Mouse (Mus musculus) adrenal gland (tissue): ENCODE measurements at regions not wholly inside any gene's neighbourhood (a gene's known extent, or its start where the extent isn't known, plus 50 kb on each side); places are given as distances from the start of the nearest gene placed in this dataset.

Source experiments
- intact Hi-C: fragments of 180-260 bp; cut with DNase I; formaldehyde crosslinking; loops from one replicate; pipeline ENCODE4 v1.15.1; 2025

DNA sequence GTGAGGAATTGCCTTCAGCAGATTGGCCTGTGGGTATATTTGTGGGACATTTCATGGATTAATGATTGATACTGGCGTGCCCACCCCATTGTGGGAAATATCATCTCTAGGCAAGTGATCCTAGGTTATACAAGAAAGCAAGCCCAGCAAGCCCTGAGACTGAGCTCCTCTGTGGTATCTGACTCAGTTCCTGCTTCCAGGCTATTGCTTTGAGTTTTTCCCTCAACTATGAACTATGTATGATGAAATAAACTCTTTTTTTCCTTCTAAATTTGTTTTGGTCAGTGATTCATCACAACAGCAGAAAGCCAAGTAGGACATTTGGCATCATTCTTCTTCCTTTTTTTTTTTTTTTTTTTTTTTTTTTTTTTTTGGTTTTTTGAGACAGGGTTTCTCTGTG, 119.8 kb downstream of the Tbr1 start:
- intact Hi-C loops: no loop called here

DNA sequence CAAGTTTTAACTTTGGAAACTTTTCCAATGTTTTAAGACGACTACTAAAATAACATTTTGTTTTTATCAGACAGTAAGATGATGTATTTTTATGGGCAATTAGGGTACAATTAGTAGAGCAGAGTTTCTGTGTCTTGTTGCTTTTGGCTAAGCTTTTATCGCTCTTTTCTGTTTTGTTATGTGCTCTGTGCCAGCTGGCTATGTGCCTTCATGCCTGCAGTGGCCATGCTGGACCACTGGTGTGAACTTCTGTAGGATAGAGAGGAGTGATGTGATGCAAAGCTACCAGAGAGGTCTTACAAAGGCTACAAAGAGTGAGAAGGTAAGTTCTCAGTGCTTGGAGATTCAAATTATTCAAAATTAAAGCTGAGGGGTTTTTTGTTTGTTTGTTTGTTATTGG, 108.0 kb upstream of the Slc4a10 start:
- intact Hi-C loops: no loop called here

- intact Hi-C loops: loop anchor here (5.0 kb wide), 2 partner anchors 324 to 474 kb away; no protein-coding TSS in a partner anchor
Observed at GRCm38 (mm10) chr2:61965916-61966315, 80.3 kb upstream of the Slc4a10 start.

- intact Hi-C loops: loop anchor here (5.0 kb wide), 2 partner anchors 325 to 475 kb away; no protein-coding TSS in a partner anchor
Observed at GRCm38 (mm10) chr2:61967724-61968123, 78.5 kb upstream of the Slc4a10 start.

DNA sequence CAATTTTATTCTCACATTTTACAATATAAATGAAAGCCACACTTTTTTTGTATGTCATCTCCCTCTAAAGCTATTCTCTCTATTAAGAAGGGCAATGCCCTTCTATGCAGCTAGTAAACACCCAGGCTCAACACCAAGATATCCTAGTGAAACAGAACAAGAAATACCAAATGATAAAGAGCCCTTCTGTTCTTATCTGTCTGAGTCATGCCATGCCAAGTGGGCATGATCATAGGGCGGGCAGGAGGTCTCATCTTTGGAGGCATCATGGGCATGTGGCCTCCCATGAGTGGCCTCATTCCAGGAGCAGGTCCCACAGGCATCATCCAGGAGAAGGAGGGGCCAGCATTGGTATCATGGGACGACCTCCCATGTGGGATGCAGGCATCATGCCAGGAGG, 76.2 kb upstream of the Slc4a10 start:
- intact Hi-C loops: loop anchor here (10.0 kb wide), 1 partner anchor 305 kb away; no protein-coding TSS in a partner anchor

GRCm38 (mm10) chr2:61984771-61985170, 61.5 kb upstream of the Slc4a10 start:
- intact Hi-C loops: no loop called here

- intact Hi-C loops: loop anchor here (2.0 kb wide), 2 partner anchors 300 to 472 kb away; no protein-coding TSS in a partner anchor
Observed at GRCm38 (mm10) chr2:61986967-61987550, 59.2 kb upstream of the Slc4a10 start.
